Mouse (Mus musculus) urinary bladder, adult 2 months (tissue): Measurements from ENCODE around the gene Strn. TPM values are rescaled to one million over a fixed set of nuclear protein-coding genes. Genes with fewer than 3 reads are reported as not detected.
"Not testable (repeated sequence)": the region's sequence is repeated elsewhere in the genome, so short reads cannot be mapped to it uniquely, and the experiment has no call there.

ENCODE experiments used
- DNase-seq: peaks from one replicate; pipeline ENCODE4 v3.0.0; 2022; ENCODE audit warnings: low spot score
- polyA plus RNA-seq: library from polyadenylated mRNA; depleted of rRNA; stranded (reverse); fragments of >200 nt; gene quantifications from 2 replicates; pipeline ENCODE4 v1.2.3, GENCODE M21; 2012

The Strn gene
- polyA plus RNA-seq, 1 experiment: 9.3 TPM

GRCm38 (mm10) chr17:78710258-78710657 is 26.7 kb downstream of the Strn start:
- DNase-seq: no peak

- no peak for DNase-seq
Measured at GRCm38 (mm10) chr17:78708422-78708821, 28.6 kb downstream of the Strn start.

- no peak for DNase-seq
Measured at GRCm38 (mm10) chr17:78702988-78703387, 34.0 kb downstream of the Strn start.

- no peak for DNase-seq
Measured at GRCm38 (mm10) chr17:78698965-78699364, 38.0 kb downstream of the Strn start.

GRCm38 (mm10) chr17:78697462-78697861 is 39.5 kb downstream of the Strn start:
- no peak for DNase-seq

- no peak for DNase-seq
Measured at GRCm38 (mm10) chr17:78696922-78697321, 40.1 kb downstream of the Strn start.

- not testable (repeated sequence) for DNase-seq
Measured at GRCm38 (mm10) chr17:78689231-78689630, 47.8 kb downstream of the Strn start.

- no peak for DNase-seq
Measured at GRCm38 (mm10) chr17:78687971-78688370, 49.0 kb downstream of the Strn start.

- DNase-seq: no peak
Measured at GRCm38 (mm10) chr17:78685004-78685403, 52.0 kb downstream of the Strn start.

GRCm38 (mm10) chr17:78682351-78682750 is 54.6 kb downstream of the Strn start:
- no peak for DNase-seq

- no peak for DNase-seq
Measured at GRCm38 (mm10) chr17:78679503-78679902, 57.5 kb downstream of the Strn start.

- DNase-seq: no peak
Measured at GRCm38 (mm10) chr17:78676813-78677212, 60.2 kb downstream of the Strn start.

- no peak for DNase-seq
Measured at GRCm38 (mm10) chr17:78664962-78665545, 71.9 kb downstream of the Strn start.

- DNase-seq: no peak
Measured at GRCm38 (mm10) chr17:78654841-78655240, 82.2 kb downstream of the Strn start.

GRCm38 (mm10) chr17:78643853-78644475 is 93.0 kb downstream of the Strn start:
- DNase-seq: no peak

- DNase-seq: no peak
Measured at GRCm38 (mm10) chr17:78642259-78642658, 94.7 kb downstream of the Strn start.

GRCm38 (mm10) chr17:78640387-78640786 is 96.6 kb downstream of the Strn start:
- no peak for DNase-seq

- DNase-seq: no peak
Measured at GRCm38 (mm10) chr17:78639099-78639498, 97.9 kb downstream of the Strn start.

- DNase-seq: no peak
Measured at GRCm38 (mm10) chr17:78637140-78637539, 99.9 kb downstream of the Strn start.

- no peak for DNase-seq
Measured at GRCm38 (mm10) chr17:78635616-78636015, 101.4 kb downstream of the Strn start.

- no peak for DNase-seq
Measured at GRCm38 (mm10) chr17:78624941-78625340, 112.1 kb downstream of the Strn start.

- DNase-seq: no peak
Measured at GRCm38 (mm10) chr17:78621863-78622262, 115.1 kb downstream of the Strn start.

- DNase-seq: no peak
Measured at GRCm38 (mm10) chr17:78620740-78621139, 116.3 kb downstream of the Strn start.

GRCm38 (mm10) chr17:78619981-78620380 is 117.0 kb downstream of the Strn start:
- no peak for DNase-seq
